Mouse (Mus musculus) liver, adult 2 months (tissue): ENCODE results near the gene Dus1l.

Experiments used
- CTCF ChIP-seq: fragments of 200-500 bp; IDR thresholded peaks from 2 replicates; pipeline ENCODE4 v1.5.1; 2011; ENCODE audit warnings: low read depth, low read length, control low read depth
- POLR2A ChIP-seq: fragments of 200-500 bp; IDR thresholded peaks from 2 replicates; pipeline ENCODE4 v1.6.1; 2011; ENCODE audit warnings: low read length, control low read depth; ENCODE audit not compliant: insufficient read depth; ENCODE audit errors: extremely low read depth

- TF ChIP-seq POLR2A (no peak), CTCF (no peak)
Measured at GRCm38 (mm10) chr11:120760236-120760635, 36.0 kb downstream of the Dus1l start.
